ENCODE assay signal across 20 mouse cellular contexts in the genomic region with DNA sequence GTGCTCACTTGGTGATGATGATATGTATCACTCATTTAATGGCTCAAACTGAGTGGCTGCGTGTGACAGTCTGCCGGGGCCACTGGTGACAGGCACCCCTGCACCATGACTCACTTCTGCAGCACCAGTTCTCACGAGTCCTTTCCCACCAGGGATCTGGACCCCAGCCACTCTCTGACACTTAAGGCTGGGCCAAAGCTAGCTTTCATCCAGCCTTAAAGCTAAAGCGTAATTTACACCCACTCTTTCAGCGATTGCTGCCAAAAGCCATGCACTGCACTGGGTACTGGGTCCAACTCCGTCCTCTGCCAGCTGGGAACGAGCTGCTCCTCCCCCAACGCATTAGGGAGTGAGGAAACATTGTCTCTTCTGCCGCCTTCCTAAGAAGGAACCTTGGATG. TPM values are rescaled to one million over a fixed set of nuclear protein-coding genes. Genes with fewer than 3 reads are reported as not detected.
DNase-seq lines count a peak whose midpoint lies in the region; ATAC-seq lines count a peak whose summit lies in the region.
"Had no signal": no experiment of that assay in that cellular context is flagged by ENCODE, and none has a peak within 500 bp of the region (broad histone marks: within the 10 kb centered on the region; RNA-seq: fewer than 3 reads in every experiment).

No protein-coding gene starts in this region.

- H3K4me2 ChIP-seq in hindbrain, embryonic 14.5 days (replicated peaks), result no peak overlapping the region
- H3K4me2 ChIP-seq in hindbrain, embryonic 13.5 days, result no peak overlapping the region
- H3K4me2 ChIP-seq in midbrain, embryonic 11.5 days, result no peak overlapping the region
- no peak overlapping the region for H3K4me2 ChIP-seq in midbrain, embryonic 15.5 days
- H3K4me2 ChIP-seq in forebrain, embryonic 16.5 days (ENCODE audit: low read length), result no peak overlapping the region
- H3K4me2 ChIP-seq: embryonic facial prominence, embryonic 15.5 days; liver, embryonic 11.5 days; lung, embryonic 15.5 days had no signal

- WGBS in hindbrain, embryonic 14.5 days, result 64% methylated on average over 9 of the region's 9 CpGs
- WGBS in hindbrain, embryonic 13.5 days, result 72% methylated on average over 9 of the region's 9 CpGs
- 77% methylated on average over 9 of the region's 9 CpGs for WGBS in midbrain, embryonic 11.5 days
- WGBS in midbrain, embryonic 15.5 days, result 73% methylated on average over 9 of the region's 9 CpGs
- WGBS in forebrain, embryonic 16.5 days, result 43% methylated on average over 9 of the region's 9 CpGs

- no peak overlapping the region for H3K27ac ChIP-seq in hindbrain, embryonic 14.5 days
- no peak overlapping the region for H3K27ac ChIP-seq in hindbrain, embryonic 13.5 days
- no peak overlapping the region for H3K27ac ChIP-seq in midbrain, embryonic 11.5 days (ENCODE audit: low read depth, low read length)
- no peak overlapping the region for H3K27ac ChIP-seq in midbrain, embryonic 15.5 days
- H3K27ac ChIP-seq in forebrain, embryonic 16.5 days (ENCODE audit: low read length), result no peak overlapping the region
- H3K27ac ChIP-seq: embryonic facial prominence, embryonic 15.5 days; heart, adult 2 months; lung, embryonic 15.5 days had no signal

- no peak overlapping the region for H3K4me3 ChIP-seq in hindbrain, embryonic 14.5 days (replicated peaks; ENCODE audit: low read length)
- H3K4me3 ChIP-seq in hindbrain, embryonic 13.5 days, result no peak overlapping the region
- no peak overlapping the region for H3K4me3 ChIP-seq in midbrain, embryonic 11.5 days (ENCODE audit: low read depth, low read length)
- no peak overlapping the region for H3K4me3 ChIP-seq in midbrain, embryonic 15.5 days
- no peak overlapping the region for H3K4me3 ChIP-seq in forebrain, embryonic 16.5 days (replicated peaks; ENCODE audit: low read length)
- H3K4me3 ChIP-seq: embryonic facial prominence, embryonic 15.5 days; heart, adult 2 months; lung, embryonic 15.5 days; myocyte had no signal

- H3K27me3 ChIP-seq in hindbrain, embryonic 14.5 days (ENCODE audit: control insufficient read depth, insufficient read depth, low read length), result peaks cover 23% of the 10 kb centered on the region
- peaks cover 42% of the 10 kb centered on the region for H3K27me3 ChIP-seq in hindbrain, embryonic 13.5 days
- H3K27me3 ChIP-seq in midbrain, embryonic 11.5 days (ENCODE audit: control insufficient read depth, insufficient read depth, low read length), result peaks cover 10% of the 10 kb centered on the region; the same call in 1 of the 2 replicates
- H3K27me3 ChIP-seq in midbrain, embryonic 15.5 days (replicated peaks), result peaks cover 7% of the 10 kb centered on the region
- H3K27me3 ChIP-seq in forebrain, embryonic 16.5 days (replicated peaks; ENCODE audit: control insufficient read depth, insufficient read depth, low read length), result peaks cover 4% of the 10 kb centered on the region; the same call in 1 of the 2 replicates

- ATAC-seq in hindbrain, embryonic 14.5 days (ENCODE audit: low FRiP score), result peak; percentile 64; the same call in 1 of the 2 replicates
- ATAC-seq in hindbrain, embryonic 13.5 days (ENCODE audit: low FRiP score), result no peak
- no peak for ATAC-seq in midbrain, embryonic 11.5 days (ENCODE audit: low FRiP score)
- ATAC-seq in midbrain, embryonic 15.5 days (replicated peaks), result no peak; the same call in 1 of the 2 replicates
- ATAC-seq in forebrain, embryonic 16.5 days, result peak; percentile 84
- ATAC-seq: intestine, embryonic 16.5 days had no signal

- H3K4me1 ChIP-seq in hindbrain, embryonic 14.5 days (replicated peaks; ENCODE audit: control insufficient read depth, insufficient read depth, low read length), result peaks cover 8% of the 10 kb centered on the region; the same call in 1 of the 2 replicates
- H3K4me1 ChIP-seq in hindbrain, embryonic 13.5 days (replicated peaks), result peaks cover 11% of the 10 kb centered on the region
- H3K4me1 ChIP-seq in midbrain, embryonic 11.5 days (ENCODE audit: control insufficient read depth, insufficient read depth, low read length), result peaks cover 8% of the 10 kb centered on the region
- H3K4me1 ChIP-seq in midbrain, embryonic 15.5 days, result peaks cover 7% of the 10 kb centered on the region
- peaks cover 18% of the 10 kb centered on the region for H3K4me1 ChIP-seq in forebrain, embryonic 16.5 days (replicated peaks; ENCODE audit: control insufficient read depth, insufficient read depth, low read length)
- H3K4me1 ChIP-seq: lung, embryonic 15.5 days had no signal

- DNase-seq in hindbrain, embryonic 14.5 days (ENCODE audit: low spot score), result no peak
- DNase-seq in midbrain, embryonic 11.5 days (ENCODE audit: low spot score, missing footprints), result peak; percentile 35
- DNase-seq in right cerebral cortex, postnatal 4 days, result peak; percentile 27
- DNase-seq in liver, result no peak
- DNase-seq: adrenal gland, postnatal 25 days; cerebellum, adult 11 months; heart, adult 2 months; heart, postnatal 10 days; kidney, postnatal 14 days; spleen, adult 18-20 months had no signal

- no peaks in the 10 kb centered on the region for H3K36me3 ChIP-seq in hindbrain, embryonic 14.5 days (replicated peaks; ENCODE audit: control insufficient read depth, insufficient read depth)
- H3K36me3 ChIP-seq in hindbrain, embryonic 13.5 days, result no peaks in the 10 kb centered on the region
- no peaks in the 10 kb centered on the region for H3K36me3 ChIP-seq in midbrain, embryonic 11.5 days (ENCODE audit: control insufficient read depth, insufficient read depth, low read length)
- H3K36me3 ChIP-seq in midbrain, embryonic 15.5 days (replicated peaks), result no peaks in the 10 kb centered on the region
- no peaks in the 10 kb centered on the region for H3K36me3 ChIP-seq in forebrain, embryonic 16.5 days (ENCODE audit: control insufficient read depth, insufficient read depth)
- H3K36me3 ChIP-seq: embryonic facial prominence, embryonic 15.5 days; G1E; lung, embryonic 15.5 days had no signal

- H3K9ac ChIP-seq in hindbrain, embryonic 14.5 days, result no peak overlapping the region
- H3K9ac ChIP-seq in hindbrain, embryonic 13.5 days, result no peak overlapping the region
- no peak overlapping the region for H3K9ac ChIP-seq in midbrain, embryonic 11.5 days (ENCODE audit: low read length)
- no peak overlapping the region for H3K9ac ChIP-seq in midbrain, embryonic 15.5 days
- H3K9ac ChIP-seq in forebrain, embryonic 16.5 days (replicated peaks; ENCODE audit: low read depth, low read length), result no peak overlapping the region
- H3K9ac ChIP-seq: embryonic facial prominence, embryonic 15.5 days; lung, embryonic 15.5 days had no signal

- no peaks in the 10 kb centered on the region for H3K9me3 ChIP-seq in hindbrain, embryonic 14.5 days (ENCODE audit: control insufficient read depth, low read length)
- H3K9me3 ChIP-seq in hindbrain, embryonic 13.5 days, result no peaks in the 10 kb centered on the region
- no peaks in the 10 kb centered on the region for H3K9me3 ChIP-seq in midbrain, embryonic 11.5 days (ENCODE audit: control insufficient read depth, low read length)
- H3K9me3 ChIP-seq in midbrain, embryonic 15.5 days, result no peaks in the 10 kb centered on the region
- no peaks in the 10 kb centered on the region for H3K9me3 ChIP-seq in forebrain, embryonic 16.5 days (ENCODE audit: control insufficient read depth, low read length)
- H3K9me3 ChIP-seq: embryonic facial prominence, embryonic 15.5 days; G1E; lung, embryonic 15.5 days had no signal

RNA-seq across cellular contexts. Expression of a gene that starts 50.5 kb away (rescaled TPM):
- polyA plus RNA-seq in hindbrain, embryonic 14.5 days (2014; fragmentation: Nextera tagmentation; extraction: Ambion mirVana), result not detected in 2 replicates
- polyA plus RNA-seq in hindbrain, embryonic 13.5 days (2015; fragmentation: Nextera tagmentation; extraction: Ambion mirVana), result not detected in 2 replicates
- not detected in 2 replicates for polyA plus RNA-seq in midbrain, embryonic 11.5 days (2014; fragmentation: Nextera tagmentation; extraction: Ambion mirVana)
- not detected in 2 replicates for polyA plus RNA-seq in midbrain, embryonic 15.5 days (2015; fragmentation: Nextera tagmentation; extraction: Ambion mirVana)
- not detected in 2 replicates for polyA plus RNA-seq in forebrain, embryonic 16.5 days (2015; fragmentation: Nextera tagmentation; extraction: Ambion mirVana)
- polyA plus RNA-seq: embryonic facial prominence, embryonic 15.5 days; G1E; heart, adult 2 months; intestine, embryonic 16.5 days; liver, embryonic 11.5 days; lung, embryonic 15.5 days; myocyte; stomach, embryonic 16.5 days had no signal

Comparison
In these comparisons a context has a peak if more than half of its experiments do, and no peak if none do; other contexts are left out.
1. ATAC-seq: peak in hindbrain, embryonic 14.5 days (single experiment) and forebrain, embryonic 16.5 days (single experiment); none in hindbrain, embryonic 13.5 days (single experiment), midbrain, embryonic 11.5 days (single experiment) and midbrain, embryonic 15.5 days (single experiment).
2. DNase-seq: peak in midbrain, embryonic 11.5 days (single experiment) and right cerebral cortex, postnatal 4 days (single experiment); none in hindbrain, embryonic 14.5 days (single experiment) and liver (single experiment).